Mouse (Mus musculus): Measurements from ENCODE around the gene Tfec. TPM values are rescaled to one million over a fixed set of nuclear protein-coding genes. Genes with fewer than 3 reads are reported as not detected.

Tfec gene
- 39.6 and 45.9 TPM in 2 replicates for polyA plus RNA-seq (2012; ENCODE audit: insufficient read depth, insufficient read length, missing spikeins)

- TF ChIP-seq CTCF (IDR thresholded peaks at IDR 0.05; ENCODE audit: low read depth, low read length), result no peak
- TF ChIP-seq POLR2A (IDR thresholded peaks at IDR 0.05; ENCODE audit: borderline replicate concordance, low read depth, low read length), result no peak
- peak within 1 kb of the TSS; percentile 64 for H3K4me3 ChIP-seq (ENCODE audit: insufficient read depth, low read length)
- H3K27ac ChIP-seq (ENCODE audit: insufficient read depth, low read depth, low read length), result peak within 1 kb of the TSS; percentile 88
- H3K4me1 ChIP-seq (ENCODE audit: control insufficient read depth, insufficient read depth, low read length), result peaks cover 24% of the 10 kb centered on the region
Observed at GRCm38 (mm10) chr6:16898251-16898862, at the start of gene Tfec. Tfec (minus strand) TSS chr6:16898441.

- TF ChIP-seq CTCF (IDR thresholded peaks at IDR 0.05; ENCODE audit: low read depth, low read length), result no peak
- TF ChIP-seq POLR2A (IDR thresholded peaks at IDR 0.05; ENCODE audit: borderline replicate concordance, low read depth, low read length), result no peak
- Histone ChIP-seq H3K27ac (ENCODE audit: insufficient read depth, low read depth, low read length) (no peak overlapping the region), H3K4me3 (ENCODE audit: insufficient read depth, low read length) (no peak overlapping the region), H3K4me1 (ENCODE audit: control insufficient read depth, insufficient read depth, low read length) (peaks cover 2% of the 10 kb centered on the region; the same call in 1 of the 2 replicates)
Observed at GRCm38 (mm10) chr6:16947837-16948236, 49.6 kb upstream of the Tfec start.

GRCm38 (mm10) chr6:16943513-16943912 is 45.3 kb upstream of the Tfec start:
- peaks cover 2% of the 10 kb centered on the region; the same call in 1 of the 2 replicates for H3K4me1 ChIP-seq (ENCODE audit: control insufficient read depth, insufficient read depth, low read length)
- no peak overlapping the region for H3K27ac ChIP-seq (ENCODE audit: insufficient read depth, low read depth, low read length)
- TF ChIP-seq CTCF (IDR thresholded peaks at IDR 0.05; ENCODE audit: low read depth, low read length) (no peak), POLR2A (IDR thresholded peaks at IDR 0.05; ENCODE audit: borderline replicate concordance, low read depth, low read length) (no peak)
- H3K4me3 ChIP-seq (ENCODE audit: insufficient read depth, low read length), result no peak overlapping the region

GRCm38 (mm10) chr6:16942433-16942832 is 44.2 kb upstream of the Tfec start:
- no peak for TF ChIP-seq POLR2A (IDR thresholded peaks at IDR 0.05; ENCODE audit: borderline replicate concordance, low read depth, low read length)
- TF ChIP-seq CTCF (IDR thresholded peaks at IDR 0.05; ENCODE audit: low read depth, low read length), result no peak
- peaks cover 2% of the 10 kb centered on the region; the same call in 1 of the 2 replicates for H3K4me1 ChIP-seq (ENCODE audit: control insufficient read depth, insufficient read depth, low read length)
- no peak overlapping the region for H3K4me3 ChIP-seq (ENCODE audit: insufficient read depth, low read length)
- H3K27ac ChIP-seq (ENCODE audit: insufficient read depth, low read depth, low read length), result no peak overlapping the region

GRCm38 (mm10) chr6:16931059-16931458 is 32.8 kb upstream of the Tfec start:
- H3K4me1 ChIP-seq (ENCODE audit: control insufficient read depth, insufficient read depth, low read length), result no peaks in the 10 kb centered on the region
- TF ChIP-seq CTCF (IDR thresholded peaks at IDR 0.05; ENCODE audit: low read depth, low read length) (no peak), POLR2A (IDR thresholded peaks at IDR 0.05; ENCODE audit: borderline replicate concordance, low read depth, low read length) (no peak)
- no peak overlapping the region for H3K27ac ChIP-seq (ENCODE audit: insufficient read depth, low read depth, low read length)
- H3K4me3 ChIP-seq (ENCODE audit: insufficient read depth, low read length), result no peak overlapping the region

GRCm38 (mm10) chr6:16920111-16920656 is 21.9 kb upstream of the Tfec start:
- H3K4me3 ChIP-seq (ENCODE audit: insufficient read depth, low read length), result no peak overlapping the region
- no peaks in the 10 kb centered on the region for H3K4me1 ChIP-seq (ENCODE audit: control insufficient read depth, insufficient read depth, low read length)
- TF ChIP-seq CTCF (IDR thresholded peaks at IDR 0.05; ENCODE audit: low read depth, low read length) (no peak), POLR2A (IDR thresholded peaks at IDR 0.05; ENCODE audit: borderline replicate concordance, low read depth, low read length) (no peak)

GRCm38 (mm10) chr6:16891819-16892218 is 6.4 kb downstream of the Tfec start:
- peak overlapping the region; percentile 87 for H3K27ac ChIP-seq (ENCODE audit: insufficient read depth, low read depth, low read length)
- TF ChIP-seq CTCF (IDR thresholded peaks at IDR 0.05; ENCODE audit: low read depth, low read length), result no peak
- no peak for TF ChIP-seq POLR2A (IDR thresholded peaks at IDR 0.05; ENCODE audit: borderline replicate concordance, low read depth, low read length)
- H3K4me3 ChIP-seq (ENCODE audit: insufficient read depth, low read length), result no peak overlapping the region
- H3K4me1 ChIP-seq (ENCODE audit: control insufficient read depth, insufficient read depth, low read length), result peaks cover 45% of the 10 kb centered on the region

More at GRCm38 (mm10) chr6:16920111-16920656, 21.9 kb upstream of the Tfec start:
- no peak overlapping the region for H3K27ac ChIP-seq (ENCODE audit: insufficient read depth, low read depth, low read length)

- Histone ChIP-seq H3K27ac (ENCODE audit: insufficient read depth, low read depth, low read length) (peak overlapping the region; percentile 86), H3K4me1 (ENCODE audit: control insufficient read depth, insufficient read depth, low read length) (peaks cover 21% of the 10 kb centered on the region), H3K4me3 (ENCODE audit: insufficient read depth, low read length) (peak overlapping the region; percentile 6; the same call in 1 of the 2 replicates)
- TF ChIP-seq POLR2A (IDR thresholded peaks at IDR 0.05; ENCODE audit: borderline replicate concordance, low read depth, low read length) (no peak), CTCF (IDR thresholded peaks at IDR 0.05; ENCODE audit: low read depth, low read length) (no peak)
Observed at GRCm38 (mm10) chr6:16883537-16884307, 14.5 kb downstream of the Tfec start.

- Histone ChIP-seq H3K4me3 (ENCODE audit: insufficient read depth, low read length) (no peak overlapping the region), H3K4me1 (ENCODE audit: control insufficient read depth, insufficient read depth, low read length) (no peaks in the 10 kb centered on the region), H3K27ac (ENCODE audit: insufficient read depth, low read depth, low read length) (no peak overlapping the region)
- TF ChIP-seq POLR2A (IDR thresholded peaks at IDR 0.05; ENCODE audit: borderline replicate concordance, low read depth, low read length) (no peak), CTCF (IDR thresholded peaks at IDR 0.05; ENCODE audit: low read depth, low read length) (no peak)
Observed at GRCm38 (mm10) chr6:16874021-16874542, 24.2 kb downstream of the Tfec start.
